Mouse (Mus musculus): ENCODE results near the gene Cdca3.
"Not testable (repeated sequence)": the region's sequence is repeated elsewhere in the genome, so short reads cannot be mapped to it uniquely, and the experiment has no call there.

The Cdca3 gene

GRCm38 (mm10) chr6:124809052-124809774 lies 20.1 kb upstream of the Cdca3 start:
- peak; percentile 87 to 92 for DNase-seq

- peak in 1 of 2 experiments; percentile 47 for DNase-seq
Measured at GRCm38 (mm10) chr6:124809775-124810538, 19.4 kb upstream of the Cdca3 start.

GRCm38 (mm10) chr6:124810566-124811402 lies 18.6 kb upstream of the Cdca3 start:
- DNase-seq: peak in 1 of 2 experiments; percentile 38

GRCm38 (mm10) chr6:124811403-124811665 lies 18.0 kb upstream of the Cdca3 start:
- DNase-seq: peak in 1 of 2 experiments; percentile 45

- DNase-seq: peak; percentile 42 to 62
Measured at GRCm38 (mm10) chr6:124811701-124812560, 17.4 kb upstream of the Cdca3 start.

GRCm38 (mm10) chr6:124812848-124813247 lies 16.5 kb upstream of the Cdca3 start:
- peak; percentile 31 to 63 for DNase-seq

GRCm38 (mm10) chr6:124813496-124813895 lies 15.9 kb upstream of the Cdca3 start:
- DNase-seq: peak; percentile 72 to 83

GRCm38 (mm10) chr6:124813933-124814332 lies 15.4 kb upstream of the Cdca3 start, which contains the start of gene Tpi1:
Tpi1 (minus strand) TSS chr6:124814296.
- peak; percentile 93 to 96 for DNase-seq

GRCm38 (mm10) chr6:124814448-124814847 lies 14.9 kb upstream of the Cdca3 start:
- DNase-seq: peak in 1 of 2 experiments; percentile 56

GRCm38 (mm10) chr6:124814858-124815774 lies 14.2 kb upstream of the Cdca3 start:
- DNase-seq: peak in 1 of 2 experiments; percentile 26

- DNase-seq: no peak
Measured at GRCm38 (mm10) chr6:124816611-124817010, 12.7 kb upstream of the Cdca3 start.

- DNase-seq: no peak
Measured at GRCm38 (mm10) chr6:124817125-124817524, 12.2 kb upstream of the Cdca3 start.

- DNase-seq: no peak
Measured at GRCm38 (mm10) chr6:124817563-124817962, 11.8 kb upstream of the Cdca3 start.

GRCm38 (mm10) chr6:124817971-124818370 lies 11.4 kb upstream of the Cdca3 start:
- no peak for DNase-seq

GRCm38 (mm10) chr6:124820891-124821290 lies 8.5 kb upstream of the Cdca3 start:
- no peak for DNase-seq

- no peak for DNase-seq
Measured at GRCm38 (mm10) chr6:124822049-124822448, 7.3 kb upstream of the Cdca3 start.

GRCm38 (mm10) chr6:124828101-124828592 lies 1.2 kb upstream of the Cdca3 start:
- peak; percentile 53 to 75 for DNase-seq

GRCm38 (mm10) chr6:124829799-124830700 lies 703 bp downstream of the Cdca3 start:
- DNase-seq: peak; percentile 96 to 98

GRCm38 (mm10) chr6:124831199-124831598 lies 1.9 kb downstream of the Cdca3 start:
- DNase-seq: not testable (repeated sequence)

- DNase-seq: no peak
Measured at GRCm38 (mm10) chr6:124831649-124832048, 2.3 kb downstream of the Cdca3 start.
